Mouse (Mus musculus) adrenal gland, postnatal 10 days (tissue): Measurements from ENCODE around the gene R3hdm4. TPM values are rescaled to one million over a fixed set of nuclear protein-coding genes. Genes with fewer than 3 reads are reported as not detected.

Experiments used
- DNase-seq: peaks from one replicate; pipeline ENCODE4 v3.0.0; 2021; ENCODE audit warnings: mixed read lengths
- total RNA-seq, 2 experiments: library from RNA; stranded (reverse); gene quantifications; 2 replicates each; pipeline ENCODE4 v1.2.3; 2021

R3hdm4 gene
- total RNA-seq, 2 experiments from 2014 or later = 78.9 to 93.6 TPM

DNA sequence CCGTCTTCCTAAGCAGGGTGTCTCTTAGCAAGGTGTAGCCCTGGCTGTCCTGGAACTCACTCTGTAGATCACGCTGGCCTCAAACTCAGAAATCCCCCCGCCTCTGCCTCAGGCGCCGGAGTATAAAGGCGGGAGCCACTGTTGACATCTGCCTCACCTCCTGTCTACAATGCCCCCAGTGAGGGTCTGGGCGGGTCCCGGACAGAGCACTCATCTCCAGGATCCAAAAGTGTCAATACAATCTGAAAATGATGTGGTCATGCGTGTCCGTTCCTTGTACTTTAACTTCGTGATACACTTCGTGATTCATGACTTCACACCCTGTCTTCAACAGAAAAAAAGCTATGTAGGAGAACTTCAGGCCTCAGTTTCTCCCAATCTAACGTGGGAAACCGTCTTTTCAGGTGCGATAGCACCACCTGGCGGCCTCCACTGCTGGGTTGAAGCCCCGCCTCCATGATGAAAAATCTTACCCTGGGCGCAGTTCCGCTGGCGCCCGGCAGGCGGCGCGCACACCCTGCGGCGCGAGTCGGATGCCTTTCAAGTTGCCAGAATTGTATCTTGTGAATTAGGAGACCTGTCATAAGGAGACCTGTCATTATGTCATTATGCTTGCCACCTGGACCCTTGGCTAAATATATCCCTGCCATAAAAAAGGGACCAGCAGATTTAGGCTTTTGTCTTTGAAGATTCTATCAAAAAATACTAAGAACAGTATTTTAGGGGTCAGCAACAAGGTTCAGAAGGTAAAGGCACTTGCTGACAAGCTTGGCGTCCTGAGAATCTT lies 4.2 kb upstream of the R3hdm4 start:
- peak; percentile 95 for DNase-seq

DNA sequence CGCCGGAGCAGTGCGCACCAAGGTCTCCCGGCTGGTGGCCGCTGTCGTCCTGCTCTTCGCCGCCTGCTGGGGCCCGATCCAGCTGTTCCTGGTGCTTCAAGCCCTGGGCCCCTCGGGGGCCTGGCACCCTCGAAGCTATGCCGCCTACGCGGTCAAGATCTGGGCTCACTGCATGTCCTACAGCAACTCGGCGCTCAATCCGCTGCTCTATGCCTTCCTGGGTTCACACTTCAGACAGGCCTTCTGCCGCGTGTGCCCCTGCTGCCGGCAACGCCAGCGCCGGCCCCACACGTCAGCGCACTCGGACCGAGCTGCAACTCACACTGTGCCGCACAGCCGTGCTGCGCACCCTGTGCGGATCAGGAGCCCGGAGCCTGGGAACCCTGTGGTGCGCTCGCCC lies 564 bp upstream of the R3hdm4 start:
- DNase-seq = no peak

DNA sequence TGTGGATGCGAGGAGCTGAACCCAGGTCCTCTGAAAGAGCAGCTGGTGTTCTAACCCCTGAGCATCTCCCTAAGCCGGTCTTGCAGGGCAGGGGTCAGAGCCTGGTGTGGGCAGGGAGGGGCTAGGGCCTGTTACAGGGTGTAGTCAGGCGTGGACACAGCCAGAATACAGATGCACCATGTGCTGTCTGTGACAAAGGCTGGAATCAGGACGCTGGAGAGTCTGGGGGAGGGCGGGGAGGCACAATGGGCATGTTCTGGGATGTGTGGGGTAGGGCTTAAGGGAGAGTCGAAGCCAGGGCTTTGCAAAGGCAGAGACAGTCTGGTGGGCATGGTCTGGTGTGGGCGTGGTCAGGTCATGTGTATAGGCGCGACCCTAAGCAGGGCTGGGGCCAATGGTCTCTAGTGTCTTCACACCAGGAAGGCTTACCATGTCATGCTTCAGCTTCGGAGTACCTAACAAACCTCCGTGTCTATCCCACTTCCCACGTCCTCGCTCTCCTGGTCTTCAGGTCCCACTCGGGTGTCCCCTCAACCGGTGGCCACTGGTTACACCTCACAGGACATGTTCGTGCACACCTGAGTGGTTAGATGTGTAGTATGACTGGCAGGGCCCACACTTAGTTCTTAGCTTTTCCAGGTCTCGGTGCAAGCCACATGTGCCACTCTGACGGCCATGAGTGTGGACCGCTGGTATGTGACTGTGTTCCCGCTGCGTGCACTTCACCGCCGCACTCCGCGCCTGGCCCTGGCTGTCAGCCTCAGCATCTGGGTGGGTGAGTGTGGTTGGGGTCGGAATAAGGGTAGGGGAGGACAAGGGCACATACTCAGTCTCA lies 735 bp downstream of the R3hdm4 start:
- no peak for DNase-seq

DNA sequence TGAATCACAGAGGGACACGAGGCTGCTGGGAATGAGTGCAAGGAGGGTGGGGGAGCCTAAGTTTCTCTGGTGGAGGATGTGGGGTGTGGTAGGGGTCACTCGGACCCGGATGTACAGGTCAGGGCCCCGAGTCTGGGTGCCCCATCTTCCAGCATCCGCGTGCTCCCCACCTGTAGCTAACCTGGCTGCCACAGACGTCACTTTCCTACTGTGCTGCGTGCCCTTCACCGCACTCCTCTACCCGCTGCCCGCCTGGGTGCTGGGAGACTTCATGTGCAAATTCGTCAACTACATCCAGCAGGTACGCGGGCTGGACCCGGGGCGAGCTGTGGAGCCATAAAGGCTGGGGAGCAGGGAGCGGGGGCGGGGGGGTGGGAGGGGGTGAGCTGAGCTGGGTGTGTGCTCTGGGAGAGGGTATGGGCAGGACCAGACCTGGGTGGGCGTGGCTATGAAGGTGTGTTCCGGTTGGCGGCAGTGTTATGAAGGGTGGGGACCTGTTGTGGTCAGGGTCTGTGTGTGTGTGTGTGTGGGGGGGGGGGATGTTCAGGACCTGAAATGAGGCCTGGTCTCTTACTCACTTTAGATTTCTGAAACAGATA lies 1.7 kb downstream of the R3hdm4 start:
- DNase-seq = no peak

DNA sequence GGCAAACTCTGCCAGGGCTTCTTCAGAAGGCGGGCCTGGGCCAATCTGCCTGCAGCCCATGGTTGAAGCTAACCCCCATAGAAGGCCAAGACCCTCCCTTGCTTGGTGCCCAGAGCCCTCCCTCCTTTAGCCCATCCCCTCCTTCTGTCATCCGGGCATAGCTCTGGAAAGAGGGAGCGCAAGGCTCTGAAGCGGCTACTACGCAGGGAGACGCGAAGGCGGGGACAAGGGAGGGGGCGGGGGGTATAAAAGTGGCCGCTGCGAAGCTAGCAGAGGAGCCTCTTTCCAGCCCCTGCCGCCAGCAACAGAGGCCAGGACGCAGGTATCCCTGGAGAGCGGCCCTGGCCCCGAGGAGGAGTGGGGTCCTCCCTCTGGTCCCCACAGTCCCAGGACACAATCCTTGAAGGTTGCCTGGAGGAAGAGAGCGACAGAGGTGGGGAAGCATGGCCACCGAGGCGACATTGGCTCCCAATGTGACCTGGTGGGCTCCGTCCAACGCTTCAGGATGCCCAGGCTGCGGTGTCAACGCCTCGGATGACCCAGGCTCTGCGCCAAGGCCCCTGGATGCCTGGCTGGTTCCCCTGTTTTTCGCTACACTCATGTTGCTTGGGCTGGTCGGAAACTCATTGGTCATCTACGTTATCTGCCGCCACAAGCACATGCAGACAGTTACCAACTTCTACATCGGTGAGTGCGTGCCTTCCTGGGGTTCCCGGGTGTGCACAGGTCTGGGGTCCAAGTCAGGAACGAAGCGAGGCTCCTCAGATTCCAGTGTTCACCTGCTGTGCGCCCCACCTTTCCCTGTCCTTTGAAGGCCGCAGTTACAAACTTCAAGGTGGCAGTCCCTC lies 2.6 kb downstream of the R3hdm4 start:
- DNase-seq = no peak

DNA sequence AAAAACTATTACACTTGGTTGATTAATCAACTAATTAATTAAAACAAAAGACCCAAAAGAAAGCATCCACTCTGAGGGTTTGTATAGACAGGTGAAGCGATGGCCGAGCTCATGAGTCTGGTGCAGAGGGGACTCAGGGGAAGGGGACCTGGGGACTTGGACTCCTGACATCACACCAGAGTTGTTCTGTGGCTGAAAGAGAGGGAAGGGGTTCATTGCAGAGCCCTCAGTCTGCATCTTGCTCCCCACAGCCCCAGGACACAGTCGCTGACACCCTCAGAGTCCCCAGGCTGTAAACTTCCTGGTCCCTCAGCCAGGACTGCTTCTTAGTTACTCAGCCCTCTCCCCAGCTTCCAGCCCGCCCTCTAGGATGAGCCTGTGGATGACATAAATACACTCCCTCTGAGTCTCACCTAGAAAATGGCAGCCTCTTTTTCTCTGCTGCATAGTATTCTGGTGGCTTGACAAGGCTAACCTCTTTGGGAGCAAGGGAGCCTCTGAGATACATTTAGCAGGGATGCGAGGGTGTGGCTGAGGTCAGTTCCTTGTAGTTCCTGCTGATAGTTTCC lies 3.4 kb downstream of the R3hdm4 start:
- DNase-seq = no peak

DNA sequence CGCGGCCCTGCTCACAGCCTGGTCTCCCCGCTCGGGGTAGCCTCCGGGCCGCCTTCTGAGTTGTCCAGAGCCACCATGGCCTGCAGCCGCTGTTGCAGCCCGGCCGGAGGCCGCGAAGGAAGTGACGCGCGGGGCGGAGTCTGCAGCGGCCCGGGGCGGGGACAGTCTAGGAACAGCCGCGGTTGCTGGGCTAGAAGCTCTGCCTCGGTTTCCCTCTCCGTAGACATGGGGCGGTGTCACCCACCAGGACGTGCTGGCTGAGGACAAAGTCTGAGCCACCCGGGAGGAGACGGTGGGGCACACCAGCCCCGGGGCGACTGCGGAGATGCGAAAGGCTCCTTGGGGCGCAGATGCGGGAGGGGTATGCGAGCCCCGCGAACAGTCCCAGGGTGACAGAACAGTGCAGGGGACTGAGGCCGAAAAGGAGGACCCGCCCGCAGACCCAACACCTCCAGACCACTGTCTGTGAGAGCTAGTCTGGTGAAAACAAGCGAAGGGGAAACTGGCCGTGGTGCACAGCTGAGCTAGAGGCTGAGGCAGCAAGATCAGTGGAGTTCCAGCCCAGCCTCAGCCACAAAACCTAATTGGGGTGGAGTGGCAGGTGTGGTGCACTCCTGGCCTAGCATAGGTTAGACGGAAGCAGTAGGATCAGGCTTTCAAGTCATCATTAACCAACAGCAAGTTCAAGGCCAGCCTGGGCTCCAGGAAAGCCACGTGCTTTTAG lies 4.0 kb downstream of the R3hdm4 start, which contains the start of gene Kiss1r:
Gene Kiss1r (plus strand): TSS at position 164 of the 724 bp plus-strand sequence.
- peak; percentile 96 for DNase-seq

DNA sequence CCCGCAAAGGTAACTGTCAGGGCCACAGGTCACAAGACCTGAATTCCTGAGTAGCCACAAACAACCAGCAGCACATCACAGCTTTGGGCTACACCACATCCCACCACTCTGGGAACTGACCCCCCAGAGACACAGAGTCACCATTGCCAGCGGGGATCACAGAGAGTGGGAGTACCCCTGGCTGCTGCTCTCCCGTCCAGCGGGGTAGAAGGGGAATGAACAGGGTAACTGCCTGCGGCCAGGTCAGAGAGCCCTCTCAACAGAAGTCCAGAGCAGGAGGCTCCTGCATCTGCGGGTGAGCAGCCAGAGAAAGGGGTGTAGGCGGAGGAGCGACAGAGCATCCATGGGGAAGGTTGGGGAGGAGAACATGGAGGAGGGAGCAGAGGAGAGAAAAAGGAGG lies 4.9 kb downstream of the R3hdm4 start:
- DNase-seq = no peak

DNA sequence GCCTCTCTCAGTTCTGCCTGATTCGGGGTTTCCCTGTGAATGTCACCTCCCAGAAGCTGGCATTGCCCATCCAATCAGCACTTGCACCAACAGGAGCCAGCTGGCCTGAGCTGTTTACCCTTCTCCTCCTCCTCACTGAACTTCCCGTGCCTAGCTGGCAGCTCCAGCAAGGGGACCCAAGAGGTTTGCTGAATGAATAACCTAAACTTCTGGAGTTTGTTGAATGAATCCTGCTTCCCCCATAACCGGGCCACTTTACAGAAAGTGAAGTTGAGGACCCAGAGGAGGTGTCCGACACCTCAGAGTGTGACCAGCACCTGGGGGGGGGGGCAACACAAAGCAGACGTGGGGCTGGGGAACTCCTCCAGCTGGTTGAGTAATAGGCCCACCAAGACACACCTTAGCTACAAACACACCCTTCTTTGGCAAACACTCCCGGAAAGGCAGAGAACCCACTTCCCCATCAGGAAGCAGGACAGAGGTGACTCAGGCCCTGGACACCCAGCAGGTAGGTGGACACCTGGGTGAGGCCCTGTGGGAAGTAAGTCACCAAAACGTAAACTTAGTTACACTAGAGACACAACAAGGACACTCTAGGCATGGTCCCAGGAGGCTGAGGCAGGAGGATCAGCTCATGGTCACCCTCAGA lies 5.9 kb downstream of the R3hdm4 start:
- peak; percentile 63 for DNase-seq

DNA sequence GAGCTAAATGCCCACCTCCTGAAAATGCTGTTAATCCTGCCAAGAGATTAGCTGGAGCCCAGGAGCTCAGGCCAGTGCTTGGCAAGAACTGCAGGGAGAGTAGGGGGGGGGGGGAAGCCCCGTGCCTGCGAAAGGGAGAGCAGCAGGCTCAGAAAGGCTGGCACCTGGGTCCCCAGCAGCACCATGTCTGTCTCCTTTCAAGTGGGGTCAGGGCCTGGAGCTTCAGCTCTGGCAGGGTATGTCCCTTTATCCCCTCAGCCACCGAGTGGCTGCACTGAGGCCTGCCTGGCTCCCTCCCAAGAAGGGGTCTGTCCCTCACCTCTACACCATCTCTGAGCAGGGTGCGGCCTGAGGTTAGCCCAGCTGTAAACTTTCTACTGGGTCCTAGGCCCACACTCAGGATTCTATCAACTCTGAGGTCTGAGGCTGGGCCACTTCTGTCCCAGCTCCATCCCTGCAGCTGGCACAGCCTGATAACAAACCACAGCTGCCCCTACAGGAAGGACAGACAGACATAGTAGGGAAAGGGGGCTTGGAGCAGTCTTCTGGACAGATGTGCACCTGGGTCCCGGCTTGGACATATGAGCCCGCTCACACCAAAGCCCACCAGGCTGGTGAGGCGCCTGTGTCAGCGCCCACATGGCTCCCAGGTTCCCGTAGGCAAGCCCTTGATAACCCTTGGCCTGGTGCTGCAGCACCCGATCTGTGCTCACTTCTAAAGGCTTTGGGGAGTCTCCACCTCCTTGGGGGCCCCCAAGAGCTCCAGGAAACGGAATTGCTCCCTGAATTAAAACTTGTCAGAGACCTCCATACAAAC lies 6.7 kb downstream of the R3hdm4 start:
- no peak for DNase-seq

DNA sequence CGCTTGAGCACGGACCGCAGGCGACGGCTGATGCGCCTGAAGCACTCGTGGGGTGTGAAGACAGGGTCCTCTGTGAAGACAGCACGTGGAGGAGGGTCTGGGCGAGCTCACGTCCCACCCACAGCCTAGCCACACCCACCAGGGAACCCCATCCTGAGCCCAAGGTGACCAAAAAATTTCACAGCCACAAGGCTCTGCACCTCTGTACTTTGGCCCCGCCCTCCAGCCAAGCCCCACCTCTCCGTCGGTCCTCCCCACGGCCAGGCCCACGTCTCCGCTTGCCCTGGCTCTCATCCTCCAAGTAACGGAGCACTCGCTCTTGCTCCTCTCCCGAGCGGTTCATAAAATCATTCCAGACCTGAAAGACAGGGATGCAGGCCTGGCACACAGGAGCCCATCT lies 8.6 kb downstream of the R3hdm4 start:
- DNase-seq = peak; percentile 7

DNA sequence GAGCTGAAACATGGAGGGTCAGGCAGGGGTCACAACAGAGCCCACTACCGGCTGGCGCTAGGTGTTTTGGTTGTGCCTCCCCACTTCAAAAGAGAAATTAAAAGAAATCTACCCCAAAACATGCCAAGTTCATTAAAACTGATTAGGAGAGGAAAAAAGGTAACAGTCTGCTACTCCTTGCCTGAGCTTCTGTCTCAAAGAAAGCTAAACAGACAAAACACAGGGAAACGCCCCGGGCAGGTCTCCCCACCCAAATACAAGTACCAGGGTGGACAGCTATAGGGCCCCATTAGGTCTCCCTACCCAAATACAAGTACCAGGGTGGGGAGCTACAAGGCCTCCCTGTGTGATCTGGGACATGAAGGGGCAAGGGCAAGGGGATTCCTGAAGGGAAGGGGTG lies 10.5 kb downstream of the R3hdm4 start, which contains the start of gene Gm26602:
Gene Gm26602 (plus strand): TSS at position 301 of the 400 bp plus-strand sequence.
- no peak for DNase-seq

DNA sequence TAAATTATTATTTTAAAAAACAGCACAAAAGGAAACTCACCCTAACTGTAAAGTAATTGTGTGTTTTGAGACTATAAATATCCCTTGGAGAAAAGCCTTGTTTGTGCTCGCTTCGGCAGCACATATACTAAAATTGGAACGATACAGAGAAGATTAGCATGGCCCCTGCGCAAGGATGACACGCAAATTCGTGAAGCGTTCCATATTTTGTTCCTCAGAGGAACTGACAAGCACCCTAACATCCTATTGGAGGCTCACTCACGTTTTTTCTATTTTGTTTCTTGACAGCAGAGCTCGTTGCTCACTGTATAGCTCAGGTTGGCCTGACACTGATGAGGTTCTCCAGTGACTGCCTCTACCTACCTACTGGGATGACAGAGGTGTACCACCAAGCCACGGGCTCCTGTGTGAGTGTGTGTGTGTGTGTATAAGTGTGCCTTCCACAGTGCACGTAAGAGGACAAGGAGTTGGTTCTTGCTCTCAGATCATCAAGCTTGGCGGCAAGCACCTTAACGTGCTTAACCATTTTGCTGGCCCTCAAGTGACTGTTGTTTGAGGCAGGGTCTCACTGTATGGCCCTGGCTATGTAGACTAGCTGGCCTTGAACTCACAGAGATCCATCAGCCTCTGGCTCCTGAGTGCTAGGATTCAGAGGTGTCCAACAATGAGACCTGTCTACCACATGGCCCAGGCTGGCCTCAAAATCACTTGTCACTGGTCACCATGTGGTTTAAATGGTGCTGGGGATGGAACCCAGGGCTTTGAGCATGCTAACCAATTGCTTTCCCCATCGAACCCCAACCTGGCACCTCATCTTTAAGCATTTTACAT lies 11.7 kb downstream of the R3hdm4 start:
- peak; percentile 29 for DNase-seq

DNA sequence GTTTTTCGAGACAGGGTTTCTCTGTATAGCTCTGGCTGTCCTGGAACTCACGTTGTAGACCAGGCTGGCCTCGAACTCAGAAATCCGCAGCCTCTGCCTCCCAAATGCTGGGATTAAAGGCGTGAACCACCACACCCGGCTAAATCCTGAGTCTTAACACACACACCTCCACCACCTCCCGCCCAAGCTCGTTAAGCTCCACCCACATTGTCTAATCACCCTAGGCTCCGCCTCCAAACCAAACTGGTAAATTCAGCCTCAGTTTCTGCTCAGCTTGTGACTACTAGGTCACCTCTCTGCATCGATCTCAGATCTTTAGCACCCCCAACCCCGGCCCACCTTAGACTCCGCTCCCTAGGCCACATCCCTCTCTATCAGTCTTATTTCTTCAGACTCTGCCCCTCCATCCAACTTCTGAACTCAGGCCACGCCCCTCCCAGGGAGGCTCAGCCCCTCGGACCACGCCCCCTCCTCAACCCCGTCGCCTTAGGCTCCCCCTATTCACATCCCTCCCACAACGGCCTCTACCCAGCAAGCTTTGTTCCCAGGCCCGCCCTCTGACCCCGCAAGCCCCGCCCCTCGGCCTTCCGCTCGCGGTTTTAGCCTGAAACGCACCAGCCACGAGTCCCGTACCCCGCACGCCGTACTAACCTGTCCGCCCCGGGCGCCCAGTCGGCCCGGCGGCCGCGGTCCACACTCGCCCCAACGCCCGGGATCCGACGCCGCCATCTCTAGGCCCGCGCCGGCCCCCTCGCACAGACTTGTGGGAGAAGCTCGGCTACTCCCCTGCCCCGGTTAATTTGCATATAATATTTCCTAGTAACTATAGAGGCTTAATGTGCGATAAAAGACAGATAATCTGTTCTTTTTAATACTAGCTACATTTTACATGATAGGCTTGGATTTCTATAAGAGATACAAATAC lies 12.6 kb downstream of the R3hdm4 start, which contains the start of gene Med16:
Gene Med16 (minus strand): TSS at position 757 of the 925 bp plus-strand sequence.
- peak; percentile 97 for DNase-seq

DNA sequence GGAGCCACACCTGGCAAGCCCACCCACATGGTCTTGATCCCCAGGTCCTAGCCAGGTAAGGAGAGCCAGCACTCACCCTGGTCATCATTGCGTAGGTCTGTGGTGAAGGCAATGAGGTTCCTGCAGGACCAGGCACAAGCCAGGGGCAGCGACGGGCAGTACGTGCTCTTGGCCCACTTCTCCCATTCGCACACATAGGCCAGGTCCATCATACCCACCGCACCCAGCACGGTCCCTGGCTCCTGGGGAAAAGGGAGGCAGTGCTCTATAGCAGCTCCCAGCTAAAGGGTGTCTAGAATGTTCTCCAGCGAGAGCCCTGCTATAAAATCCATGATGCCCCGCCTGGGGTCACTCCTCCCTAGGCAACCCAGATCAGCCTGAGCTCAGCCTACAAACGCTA lies 13.6 kb downstream of the R3hdm4 start:
- no peak for DNase-seq

DNA sequence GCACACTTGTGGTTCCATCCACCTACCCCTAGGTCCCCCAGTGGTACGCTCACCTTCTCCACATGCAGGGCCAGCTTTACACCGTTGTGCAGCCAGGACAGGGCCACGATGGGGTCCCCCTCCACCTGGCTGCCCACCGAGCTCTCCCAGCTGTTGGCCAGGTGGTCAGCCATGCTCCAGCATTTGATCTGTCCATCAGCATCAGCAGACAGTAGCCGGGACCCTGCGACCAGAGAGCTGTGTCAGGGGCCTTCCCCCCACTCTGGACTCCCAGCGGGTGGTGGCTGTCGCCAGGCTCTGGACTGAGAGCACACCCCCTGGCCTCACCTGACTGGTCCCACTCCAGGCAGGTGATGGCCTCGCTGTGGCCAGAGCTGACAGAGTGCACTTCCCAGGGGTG lies 14.3 kb downstream of the R3hdm4 start:
- DNase-seq = no peak

DNA sequence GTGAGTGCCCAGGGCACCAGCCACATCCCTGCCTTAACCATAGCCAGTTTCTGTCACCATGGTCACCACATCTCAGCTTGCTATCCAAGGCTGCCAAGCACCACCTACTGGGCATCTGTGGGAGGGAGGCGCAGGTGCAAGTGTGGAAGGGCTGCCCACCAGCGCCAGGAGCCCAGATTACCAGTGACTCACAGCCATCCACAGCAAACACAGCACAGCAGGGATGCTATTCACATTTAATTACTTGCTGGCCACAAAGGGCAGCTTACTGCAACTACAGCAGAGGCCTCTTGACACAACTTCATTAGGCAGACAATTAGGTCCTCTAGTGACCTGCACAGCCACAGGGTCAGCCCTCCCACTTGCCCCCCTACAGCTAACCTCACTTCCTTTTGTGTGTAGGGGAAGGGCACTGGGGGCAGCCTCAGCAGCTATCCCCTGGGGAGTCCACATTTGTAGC lies 20.0 kb downstream of the R3hdm4 start:
- DNase-seq = peak; percentile 25
